Mouse (Mus musculus): ENCODE data around the gene Aagab.

- no peak for TF ChIP-seq EP300 (IDR thresholded peaks at IDR 0.05; ENCODE audit: insufficient read depth, low read depth, low read length)
- TF ChIP-seq CTCF (IDR thresholded peaks at IDR 0.05; ENCODE audit: low read depth, low read length): no peak
These were observed 15.5 kb downstream of the Aagab start for GRCm38 (mm10) chr9:63617967-63618366.
